Mouse (Mus musculus): ENCODE measurements around the gene Gldn.

Gldn gene

DNA sequence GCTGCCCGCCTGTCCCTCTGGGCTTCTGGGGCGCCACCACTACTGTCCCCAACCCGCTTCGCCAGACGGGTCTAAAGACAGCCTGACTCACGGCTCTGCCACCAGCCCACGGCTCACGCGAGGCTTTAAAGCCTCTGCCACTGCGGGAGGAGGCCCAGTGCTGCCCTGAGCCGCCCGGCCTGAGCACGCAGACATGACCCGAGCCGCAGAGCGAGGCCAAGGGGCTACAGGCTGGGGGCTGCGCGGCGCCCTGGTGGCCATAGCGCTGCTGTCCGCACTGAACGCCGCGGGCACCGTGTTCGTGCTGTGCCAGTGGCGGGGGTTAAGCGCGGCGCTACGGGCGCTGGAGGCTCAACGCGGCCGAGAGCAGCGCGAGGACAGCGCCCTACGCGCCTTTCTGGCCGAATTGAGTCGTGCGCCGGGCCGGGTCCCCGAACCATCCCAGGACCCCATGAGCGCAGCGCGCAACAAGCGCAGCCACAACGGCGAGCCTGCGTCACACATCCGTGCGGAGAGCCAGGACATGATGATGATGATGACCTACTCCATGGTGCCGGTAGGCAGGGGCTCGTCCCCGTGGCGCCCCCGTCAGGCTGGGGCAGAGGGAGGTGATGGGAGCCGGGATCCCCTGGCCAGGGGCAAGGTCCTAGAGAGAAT, at the start of gene Gldn:
Gldn (plus strand) TSS at position 156 of the 657 bp plus-strand sequence.
- in situ Hi-C loops (cut with MboI, MseI) = no loop called here

DNA sequence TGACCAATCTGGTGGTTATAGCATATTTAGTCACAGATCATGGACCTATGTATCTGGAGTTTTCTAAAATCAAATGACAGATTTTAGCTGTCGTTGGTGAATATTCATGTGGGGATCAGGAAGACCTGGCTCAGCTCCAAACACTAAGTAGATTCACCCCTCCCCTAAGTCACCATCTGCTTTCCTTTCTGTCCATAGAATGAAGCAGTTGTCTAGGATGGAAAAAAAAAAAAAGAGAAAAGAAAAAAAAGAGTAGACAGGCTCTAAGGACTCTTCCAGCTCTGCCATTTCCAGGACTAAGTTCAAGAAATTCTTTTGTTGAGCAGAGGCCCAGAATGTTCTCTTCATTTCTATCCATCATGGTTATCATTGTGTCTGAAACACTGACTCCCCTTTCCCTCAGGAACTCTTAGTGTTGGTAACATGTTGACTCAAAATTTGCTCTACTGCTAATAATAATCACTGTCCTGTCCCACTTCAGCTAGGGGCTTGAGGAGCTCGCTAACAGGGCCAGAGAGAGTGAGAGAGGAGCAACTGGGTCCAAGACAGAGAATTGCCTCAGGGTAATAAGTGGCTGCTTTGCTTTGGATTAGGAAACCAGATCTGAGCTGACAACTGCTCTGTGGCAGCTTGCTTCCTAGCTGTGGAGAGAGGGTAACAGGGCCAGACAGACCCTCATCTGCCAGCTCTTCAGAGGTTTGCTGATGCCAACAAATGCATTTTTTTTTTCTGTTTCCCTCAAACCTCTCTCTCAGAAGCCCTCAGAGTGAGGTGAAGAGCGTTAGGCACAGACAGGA, 41.2 kb upstream of the Gldn start:
- in situ Hi-C loops (cut with MboI, MseI) = no loop called here

DNA sequence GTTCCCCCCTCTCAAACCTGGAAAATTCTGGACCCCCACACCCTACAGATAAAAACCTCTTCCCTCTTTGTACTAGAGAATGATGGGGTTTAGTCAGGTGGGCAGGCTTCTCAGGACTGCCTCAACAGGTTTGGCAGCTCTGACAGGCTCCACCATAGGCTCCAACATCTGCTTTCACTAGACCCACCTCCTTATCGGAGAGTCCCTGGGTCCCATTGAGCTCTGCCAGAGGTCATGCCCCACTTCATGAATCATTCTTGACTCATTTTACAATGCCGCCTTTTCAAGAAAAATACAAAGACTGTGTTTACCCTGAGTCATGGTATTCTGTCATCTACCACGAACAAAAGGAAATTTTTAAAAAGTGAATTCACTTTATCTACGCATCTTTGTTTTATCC, 21.5 kb upstream of the Gldn start:
- in situ Hi-C loops (cut with MboI, MseI) = no loop called here

DNA sequence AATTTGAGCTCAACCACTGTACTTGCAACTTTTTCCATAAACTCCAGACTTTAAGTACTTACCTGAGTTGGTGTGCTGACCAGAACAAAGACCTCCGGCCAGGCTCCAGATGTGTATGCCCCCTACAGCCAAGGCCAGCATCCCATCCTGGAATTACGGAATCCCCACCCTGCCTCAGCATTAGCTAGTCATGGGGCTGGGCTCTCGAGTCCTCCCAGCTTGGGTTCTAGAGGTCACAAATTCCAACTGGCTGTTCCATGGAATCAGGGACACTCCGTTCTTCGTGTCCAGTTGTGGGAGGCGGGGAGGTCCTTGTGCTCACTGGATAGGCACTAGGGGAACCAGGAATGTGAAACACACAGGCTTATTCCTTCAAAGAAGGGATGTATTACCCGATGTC, 18.3 kb upstream of the Gldn start, which contains the start of gene Cyp19a1:
Cyp19a1 (minus strand) TSS at position 101 of the 400 bp plus-strand sequence.
- in situ Hi-C loops (cut with MboI, MseI) = no loop called here

DNA sequence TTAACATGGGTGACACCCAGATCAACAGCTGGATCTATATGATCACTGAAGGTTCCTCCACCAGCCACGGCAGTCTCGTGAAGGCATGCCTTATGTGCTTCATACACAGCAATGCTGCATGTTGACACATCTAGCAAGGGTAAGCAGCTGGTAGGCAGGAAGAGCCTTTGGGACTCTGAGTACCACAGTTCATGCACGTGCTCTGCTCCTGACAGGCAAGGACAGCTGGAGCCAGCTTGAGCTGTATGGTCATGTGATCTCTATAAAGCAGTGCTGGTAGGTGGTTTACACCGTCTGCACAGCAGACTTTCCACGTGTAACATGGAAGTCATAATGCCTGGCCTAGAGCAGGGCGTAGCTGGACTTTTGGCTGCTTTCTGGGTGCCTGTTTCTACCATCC, 16.3 kb upstream of the Gldn start:
- in situ Hi-C loops (cut with MboI, MseI) = no loop called here

DNA sequence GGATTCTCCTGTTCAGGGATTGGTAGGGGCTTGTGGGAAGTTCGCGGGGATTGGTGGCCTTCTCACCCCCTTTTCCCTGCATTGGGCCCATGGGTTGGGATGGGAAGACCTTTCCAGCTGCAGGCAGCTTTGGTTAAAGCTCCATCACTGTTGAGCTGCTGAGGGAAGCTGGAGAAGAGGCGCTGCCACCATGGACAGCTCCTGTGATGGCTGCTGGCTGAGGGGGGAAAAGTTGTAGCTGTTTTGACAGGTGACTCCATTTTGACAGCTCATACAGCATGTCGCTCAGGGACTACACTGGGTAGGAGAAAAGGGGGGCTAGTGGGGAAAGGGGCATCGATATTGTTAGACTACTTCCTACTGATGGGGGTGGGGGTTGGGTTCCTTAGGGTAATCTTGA, 15.4 kb upstream of the Gldn start:
- in situ Hi-C loops (cut with MboI, MseI) = no loop called here

DNA sequence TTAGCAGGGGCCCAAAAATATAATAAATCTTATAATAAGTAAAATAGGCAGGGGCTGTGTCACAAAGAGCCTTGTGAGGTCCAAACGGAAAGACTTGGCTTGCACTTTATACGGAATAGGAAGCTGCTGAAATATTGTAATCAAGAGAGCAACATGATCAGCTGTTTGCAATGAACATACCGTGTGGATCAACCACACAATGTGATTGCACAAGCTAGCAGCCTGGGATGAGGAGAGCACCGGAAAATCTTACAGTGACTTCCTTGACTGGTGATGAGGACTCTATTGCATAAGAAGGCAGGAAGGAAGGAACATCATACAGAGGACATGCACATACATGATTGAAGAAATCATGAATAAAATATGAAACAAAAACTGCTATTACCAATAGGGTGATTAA, 11.0 kb upstream of the Gldn start:
- in situ Hi-C loops (cut with MboI, MseI) = no loop called here

DNA sequence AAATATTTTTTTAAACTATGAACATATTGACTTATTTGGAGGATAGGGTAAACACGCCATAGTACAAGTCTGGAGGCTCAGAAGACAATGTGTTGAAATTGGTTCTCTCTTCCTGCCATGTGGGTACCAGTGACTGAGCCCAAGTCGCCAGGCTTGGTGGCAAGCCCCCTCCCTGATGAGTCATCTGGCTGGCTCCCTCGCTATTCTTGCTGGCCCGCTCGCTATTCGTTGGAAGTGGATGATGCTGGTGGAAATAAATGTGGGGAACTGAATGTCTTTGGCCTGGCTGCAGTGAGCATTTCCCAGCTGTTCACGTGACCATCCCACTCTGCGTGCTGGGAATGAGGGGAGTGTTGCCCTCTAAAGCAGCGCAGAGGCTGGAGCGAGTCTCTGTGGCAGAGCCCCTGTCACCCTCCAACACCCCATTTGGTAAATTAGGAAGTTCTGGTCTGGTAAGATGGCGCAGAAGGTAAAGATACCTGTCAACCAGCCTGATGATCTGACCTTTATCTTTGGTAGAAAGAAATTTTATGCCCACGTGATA, 7.2 kb upstream of the Gldn start:
- in situ Hi-C loops (cut with MboI, MseI) = no loop called here

DNA sequence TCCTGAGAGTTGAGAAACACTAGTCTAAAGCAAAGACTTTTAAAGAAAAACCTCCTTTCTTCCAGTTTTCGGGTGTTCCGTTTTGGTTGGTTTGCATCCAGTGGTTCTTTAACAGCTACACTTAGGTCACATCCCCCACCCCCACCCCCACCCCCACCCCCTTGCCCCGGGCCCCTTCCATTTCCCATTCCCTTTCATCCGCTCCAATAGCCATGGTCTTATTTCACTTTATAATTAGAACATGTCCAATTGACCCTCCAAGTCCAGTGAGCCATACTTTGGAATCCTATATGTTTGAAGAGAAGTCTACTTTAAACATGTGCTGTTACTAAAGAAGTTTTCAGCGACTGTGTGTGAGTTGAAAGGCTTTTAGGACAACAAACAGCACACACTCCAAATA, 1.5 kb downstream of the Gldn start:
- in situ Hi-C loops (cut with MboI, MseI) = no loop called here

DNA sequence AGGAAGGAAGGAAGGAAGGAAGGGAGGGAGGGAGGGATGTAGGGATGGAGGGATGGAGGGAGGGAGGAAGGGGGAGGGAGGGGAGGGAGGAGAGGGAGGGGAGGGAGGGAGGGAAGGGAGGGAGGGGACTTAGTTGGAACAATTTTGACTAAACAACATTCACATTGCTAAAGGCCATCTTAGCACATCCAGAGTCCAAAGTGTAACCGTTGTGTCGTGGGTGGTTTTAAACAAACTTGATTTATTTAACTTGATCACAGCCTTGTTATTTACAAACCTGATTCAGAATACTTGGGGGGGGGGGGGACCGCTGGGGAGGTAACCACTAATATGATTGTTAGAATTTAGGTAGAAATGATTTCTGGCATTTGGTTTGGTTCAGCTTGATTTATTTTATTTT, 13.1 kb downstream of the Gldn start:
- in situ Hi-C loops (cut with MboI, MseI) = no loop called here

DNA sequence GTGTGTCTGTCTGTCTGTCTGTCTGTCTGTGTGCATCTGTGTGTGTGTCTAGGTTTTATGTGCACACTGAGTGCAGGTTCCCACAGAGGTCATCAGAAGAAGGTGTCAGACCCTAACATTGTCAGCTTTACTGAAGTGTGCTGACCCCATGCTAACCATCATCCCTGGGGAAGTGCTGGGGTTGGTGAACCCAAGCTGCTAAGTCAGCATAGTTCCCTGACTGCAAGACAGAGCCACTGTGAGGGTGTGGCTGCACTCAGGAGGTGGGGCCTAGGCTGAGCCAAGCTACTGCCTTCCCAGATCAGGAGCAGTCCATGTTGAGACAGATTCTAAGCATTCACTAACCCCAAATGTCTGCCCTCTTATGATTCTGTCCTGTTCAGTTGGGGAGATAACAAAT, 13.5 kb downstream of the Gldn start:
- in situ Hi-C loops (cut with MboI, MseI) = no loop called here

DNA sequence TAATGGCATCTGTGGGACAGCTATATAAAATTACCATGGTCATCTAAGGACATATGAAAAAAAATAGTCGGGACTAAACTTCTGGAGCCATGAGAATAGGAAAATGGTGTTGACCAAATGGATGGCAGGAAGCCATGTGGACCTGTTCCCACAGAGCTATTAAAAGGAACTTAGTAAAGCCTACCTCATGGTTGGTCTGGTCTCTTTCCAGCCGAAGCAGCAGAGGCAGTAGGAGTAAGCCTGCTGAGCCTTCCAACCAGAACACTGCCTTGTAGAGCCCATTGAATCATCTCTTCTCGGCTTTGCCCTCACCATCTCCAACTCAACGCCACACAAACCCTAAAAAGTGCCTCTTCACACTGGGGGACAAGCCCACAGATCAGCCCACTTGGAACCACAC, 15.0 kb downstream of the Gldn start:
- in situ Hi-C loops (cut with MboI, MseI) = no loop called here

DNA sequence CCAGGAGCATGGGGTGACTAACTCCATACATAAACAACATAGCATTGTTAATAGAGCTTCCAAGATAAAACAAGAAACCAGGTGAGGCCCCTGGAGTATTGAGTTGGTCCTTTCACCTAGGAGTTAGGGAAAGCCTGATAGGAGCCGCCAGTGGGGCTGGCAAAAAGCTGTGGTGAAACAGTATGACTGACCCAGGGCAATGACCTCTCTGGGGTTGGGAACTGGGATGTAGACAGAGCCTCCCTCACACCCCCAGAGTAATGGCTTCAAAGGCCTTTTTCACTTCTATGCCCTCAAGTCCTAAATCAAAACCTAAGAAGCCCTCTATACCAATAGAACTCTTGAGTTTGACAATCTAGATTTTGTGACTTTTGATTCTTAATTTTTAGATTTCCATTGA, 21.9 kb downstream of the Gldn start:
- in situ Hi-C loops (cut with MboI, MseI) = no loop called here

DNA sequence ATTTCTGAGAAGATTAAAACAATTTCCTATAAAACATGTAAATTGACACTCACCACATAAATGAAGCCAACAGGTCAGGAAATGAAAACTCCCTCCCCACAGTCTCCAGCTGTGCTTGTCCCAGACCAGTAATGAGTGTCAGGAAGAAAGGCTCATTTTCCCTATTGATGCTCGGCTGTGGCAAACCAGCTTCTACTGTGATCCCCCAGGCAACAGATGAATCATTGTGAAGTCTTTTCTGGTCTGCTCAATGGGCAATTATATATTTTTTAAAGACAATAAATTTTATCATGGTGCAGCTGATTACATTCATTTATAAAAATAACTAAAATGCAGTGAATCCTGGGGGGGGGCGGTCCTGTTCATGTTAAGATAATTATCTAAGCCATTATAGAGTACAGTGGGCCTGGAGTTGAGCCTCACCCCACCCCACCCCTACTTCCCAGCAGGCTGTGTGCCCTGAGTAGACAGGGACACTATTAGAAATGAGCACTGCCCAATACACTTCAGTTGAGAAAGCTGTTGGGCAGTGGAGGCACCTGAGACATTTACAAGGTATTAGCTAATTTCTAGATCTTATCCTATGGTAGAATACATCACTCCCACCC, 22.6 kb downstream of the Gldn start:
- in situ Hi-C loops (cut with MboI, MseI) = no loop called here

DNA sequence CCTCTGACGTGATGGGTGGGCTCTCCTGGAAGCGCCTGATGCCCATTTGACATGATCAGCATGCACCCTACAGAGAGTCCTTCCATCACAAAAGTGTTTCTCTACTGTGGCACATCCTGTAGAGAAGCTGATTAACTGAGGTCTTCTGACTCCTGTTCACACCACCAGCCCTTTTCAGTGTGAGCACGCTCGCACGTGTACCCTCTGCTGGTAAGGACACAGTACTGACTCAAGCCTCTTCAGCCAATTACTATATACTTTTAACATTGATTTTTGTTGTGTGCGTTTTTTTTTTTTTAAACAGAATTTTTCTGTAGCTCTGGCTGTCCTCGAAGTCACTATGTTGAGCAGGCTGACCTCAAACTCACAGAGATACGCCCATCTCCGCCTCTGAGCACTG, 30.1 kb downstream of the Gldn start:
- in situ Hi-C loops (cut with MboI, MseI) = no loop called here

DNA sequence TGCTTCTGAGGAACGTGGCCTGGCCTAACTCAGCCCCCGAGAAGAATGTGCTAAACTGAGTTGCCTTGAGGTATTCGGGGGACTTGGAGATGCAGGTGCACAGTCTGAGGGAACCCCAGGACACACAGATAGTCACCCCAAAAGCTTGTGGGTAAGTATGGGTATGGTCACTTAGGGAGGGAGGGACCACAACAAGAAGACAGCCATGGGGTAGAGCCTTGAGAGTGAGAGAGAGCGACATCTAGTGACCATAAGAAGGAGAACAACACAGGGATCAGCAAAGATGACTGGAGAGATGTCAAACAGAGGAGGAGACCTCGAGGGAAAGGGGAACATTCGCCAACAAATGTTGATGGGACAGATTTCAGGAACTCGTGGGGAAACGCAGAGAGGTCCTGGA, 37.2 kb downstream of the Gldn start:
- in situ Hi-C loops (cut with MboI, MseI) = no loop called here

DNA sequence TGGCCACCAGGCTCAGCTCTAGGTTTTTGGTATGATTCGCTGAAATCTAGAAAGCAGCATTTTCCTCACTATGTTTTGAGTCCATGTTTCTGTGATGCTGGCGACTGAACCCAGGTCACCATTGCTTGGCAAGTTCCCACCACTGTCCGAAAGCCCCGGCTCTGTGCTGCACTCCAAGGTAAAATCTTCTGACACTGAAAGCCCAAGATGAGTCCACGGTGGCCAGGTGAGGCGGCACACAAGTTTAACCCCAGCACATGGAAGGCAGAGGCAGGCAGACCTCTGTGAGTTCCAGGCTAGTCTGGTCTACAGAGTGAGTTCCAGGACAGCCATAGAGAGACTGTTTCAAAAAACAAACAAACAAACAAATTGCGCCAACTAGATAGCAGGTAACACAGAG, 42.9 kb downstream of the Gldn start:
- in situ Hi-C loops (cut with MboI, MseI) = no loop called here

DNA sequence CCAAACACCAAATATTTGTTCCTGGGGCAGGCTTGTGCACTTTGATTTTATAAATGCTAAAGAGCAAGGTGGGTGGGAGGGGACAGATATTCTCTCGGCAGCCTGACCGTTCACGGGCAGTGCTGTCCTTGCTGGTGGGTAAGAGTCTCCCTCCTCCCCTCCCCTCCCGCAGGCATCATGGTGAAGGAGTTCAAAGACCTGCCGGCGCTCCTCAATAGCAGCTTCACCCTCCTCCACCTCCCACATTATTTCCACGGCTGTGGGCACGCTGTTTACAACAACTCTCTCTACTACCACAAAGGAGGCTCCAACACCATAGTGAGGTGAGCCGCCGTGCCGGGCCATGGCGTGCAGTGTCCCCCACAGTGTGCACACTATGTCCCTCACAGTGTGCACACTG, 49.3 kb downstream of the Gldn start:
- in situ Hi-C loops (cut with MboI, MseI) = loop anchor here (5.0 kb wide), 1 partner anchor 338 kb away; no protein-coding TSS in a partner anchor

DNA sequence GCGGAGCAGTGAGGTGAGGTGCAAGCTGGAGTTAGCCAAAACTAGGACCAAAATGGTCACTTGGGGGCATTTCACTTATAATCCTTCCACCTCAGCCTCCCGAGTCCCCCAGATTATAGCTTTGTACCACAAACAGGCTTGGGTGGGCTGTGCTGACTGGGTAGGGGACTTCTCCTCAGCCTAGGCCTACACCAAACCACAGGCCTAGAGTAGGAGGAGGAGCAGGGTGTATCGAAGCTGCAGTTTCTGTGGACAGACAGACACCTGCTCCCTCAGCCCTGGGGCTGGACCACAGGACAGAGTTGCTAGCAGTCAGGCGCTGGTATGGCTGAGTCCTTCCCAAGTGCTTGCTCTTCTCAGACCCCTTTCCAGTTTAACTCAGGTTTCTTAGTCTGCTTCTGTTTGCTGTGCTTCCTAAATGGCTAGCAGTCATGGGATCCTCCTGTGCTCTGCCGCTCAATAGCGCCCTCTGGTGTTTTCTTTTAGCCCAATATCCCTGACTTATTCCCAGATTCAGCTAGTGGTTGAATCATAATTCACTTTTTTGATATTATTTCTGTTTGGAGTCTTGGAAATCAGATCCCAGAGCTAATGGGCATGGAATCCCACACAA, 50.4 kb downstream of the Gldn start:
- in situ Hi-C loops (cut with MboI, MseI) = loop anchor here (5.0 kb wide), 1 partner anchor 339 kb away; no protein-coding TSS in a partner anchor

DNA sequence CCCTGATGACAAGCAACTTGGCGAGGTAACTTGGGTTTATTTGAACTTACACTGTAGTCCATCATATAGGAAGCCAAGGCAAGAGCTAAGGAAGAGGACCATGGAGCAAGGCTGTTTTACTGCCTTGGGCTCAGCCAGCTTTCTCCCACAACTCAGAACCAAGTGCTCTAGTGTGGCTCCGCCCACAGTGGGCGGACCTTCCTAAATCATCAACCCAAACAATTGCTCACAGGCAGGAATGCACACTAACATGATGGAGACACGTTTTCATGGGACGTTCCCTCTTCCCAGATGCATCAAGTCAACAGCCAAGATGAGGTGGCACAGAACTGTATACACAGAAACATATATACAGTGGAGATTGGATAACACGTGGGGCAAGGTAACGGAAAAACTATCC, 55.7 kb downstream of the Gldn start:
- in situ Hi-C loops (cut with MboI, MseI) = no loop called here

DNA sequence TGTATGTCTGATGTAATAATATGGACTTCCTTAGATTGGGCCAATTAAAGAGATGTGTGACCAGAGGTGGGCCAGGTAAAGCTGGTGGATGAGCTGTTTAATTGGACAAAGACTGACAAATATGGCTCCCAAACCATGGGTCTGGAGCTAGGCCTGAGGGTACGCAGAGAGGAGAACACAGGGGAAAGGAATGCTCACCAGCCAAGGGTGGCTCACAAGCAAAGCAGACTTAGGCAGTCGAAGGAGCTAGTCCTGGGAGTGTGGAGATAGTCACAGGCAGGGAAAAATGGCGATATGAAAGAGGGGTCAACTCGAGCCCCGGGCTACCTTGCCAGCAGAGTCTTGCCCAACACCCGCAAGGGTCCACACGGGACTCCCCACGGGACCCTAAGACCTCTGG, 70.5 kb downstream of the Gldn start:
- in situ Hi-C loops (cut with MboI, MseI) = loop anchor here in 1 of 2 experiments (10.0 kb wide), 1 partner anchor 618 kb away; no protein-coding TSS in a partner anchor
